Mouse (Mus musculus): ENCODE results near the gene Actn4. TPM values are rescaled to one million over a fixed set of nuclear protein-coding genes. Genes with fewer than 3 reads are reported as not detected.
A peak's percentile ranks its signal among the peaks of the same experiment; 100 is the strongest.
"Not testable (repeated sequence)": the region's sequence is repeated elsewhere in the genome, so short reads cannot be mapped to it uniquely, and the experiment has no call there.

Actn4 gene
- polyA plus RNA-seq, 1 experiment from 2014 or later, result 141 TPM

DNA sequence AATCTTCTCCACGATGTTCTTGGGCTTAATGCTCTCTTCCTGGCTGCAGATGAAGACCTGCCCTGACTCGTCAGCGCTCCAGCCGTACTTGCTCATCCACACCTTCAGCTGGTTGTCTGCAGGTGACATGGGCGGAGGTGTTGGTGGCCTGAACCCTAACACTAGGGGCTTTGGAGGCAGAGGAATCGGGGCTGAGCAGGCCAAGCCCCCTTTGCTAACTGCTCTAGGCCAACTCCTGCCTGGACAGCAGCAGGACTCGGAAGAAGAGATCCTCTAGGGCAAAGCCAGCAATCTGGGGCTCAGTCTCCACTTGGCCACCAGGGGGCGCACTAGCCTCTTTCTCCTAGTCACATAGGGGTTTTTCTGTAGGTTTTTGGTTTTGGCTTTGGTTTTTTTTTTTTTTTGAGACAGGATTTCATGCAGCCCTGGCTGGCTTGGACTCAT, 10.4 kb upstream of the Actn4 start:
- no peak overlapping the region for H3K4me3 ChIP-seq (ENCODE audit: low read depth, low read length)
- H3K9ac ChIP-seq (ENCODE audit: low read length), result no peak overlapping the region
- peaks cover 12% of the 10 kb centered on the region for H3K36me3 ChIP-seq (ENCODE audit: control insufficient read depth, insufficient read depth, low read length)
- no peak overlapping the region for H3K4me2 ChIP-seq
- peak; percentile 33; the same call in 1 of the 2 replicates for ATAC-seq (ENCODE audit: low FRiP score)
- WGBS, result 67% methylated on average over 8 of the region's 8 CpGs
- H3K4me1 ChIP-seq (ENCODE audit: control insufficient read depth, insufficient read depth, low read length), result no peaks in the 10 kb centered on the region
- H3K27ac ChIP-seq (ENCODE audit: low read depth, low read length), result no peak overlapping the region
- H3K9me3 ChIP-seq (ENCODE audit: control insufficient read depth, low read length), result no peaks in the 10 kb centered on the region
- no peaks in the 10 kb centered on the region for H3K27me3 ChIP-seq (ENCODE audit: control insufficient read depth, insufficient read depth, low read length)
- peak; percentile 97 for DNase-seq (ENCODE audit: low spot score, missing footprints)

DNA sequence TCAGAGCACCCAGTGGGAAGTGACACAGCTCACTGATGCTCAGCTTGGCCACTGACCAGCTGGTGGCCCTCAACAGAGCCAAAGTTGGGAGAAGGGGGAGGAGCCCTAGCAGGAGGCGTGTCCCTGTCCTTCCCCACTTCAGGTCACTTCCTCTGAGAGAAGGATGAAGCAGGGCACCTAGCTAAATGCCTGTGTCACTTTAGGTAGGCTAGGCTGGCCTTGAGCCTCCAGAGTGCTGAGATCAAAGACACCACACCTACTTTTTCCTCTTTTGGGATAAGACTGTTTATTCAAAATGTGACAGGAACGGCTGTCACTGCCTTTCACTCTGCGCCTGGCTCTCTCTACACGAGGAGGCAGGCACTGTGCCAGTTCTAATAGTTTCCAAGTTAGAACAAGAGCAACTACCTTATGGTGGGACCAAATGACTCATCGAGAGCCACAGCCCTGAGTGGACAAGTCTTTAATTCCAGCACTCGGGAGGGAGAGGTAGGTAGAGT, 9.7 kb upstream of the Actn4 start:
- Histone ChIP-seq H3K27ac (ENCODE audit: low read depth, low read length) (no peak overlapping the region), H3K36me3 (ENCODE audit: control insufficient read depth, insufficient read depth, low read length) (peaks cover 7% of the 10 kb centered on the region), H3K4me3 (ENCODE audit: low read depth, low read length) (no peak overlapping the region), H3K4me2 (no peak overlapping the region), H3K27me3 (ENCODE audit: control insufficient read depth, insufficient read depth, low read length) (no peaks in the 10 kb centered on the region), H3K4me1 (ENCODE audit: control insufficient read depth, insufficient read depth, low read length) (no peaks in the 10 kb centered on the region), H3K9me3 (ENCODE audit: control insufficient read depth, low read length) (no peaks in the 10 kb centered on the region), H3K9ac (ENCODE audit: low read length) (no peak overlapping the region)
- WGBS, result 89% methylated on average over 6 of the region's 6 CpGs
- ATAC-seq (ENCODE audit: low FRiP score) (no peak), DNase-seq (ENCODE audit: low spot score, missing footprints) (no peak)

DNA sequence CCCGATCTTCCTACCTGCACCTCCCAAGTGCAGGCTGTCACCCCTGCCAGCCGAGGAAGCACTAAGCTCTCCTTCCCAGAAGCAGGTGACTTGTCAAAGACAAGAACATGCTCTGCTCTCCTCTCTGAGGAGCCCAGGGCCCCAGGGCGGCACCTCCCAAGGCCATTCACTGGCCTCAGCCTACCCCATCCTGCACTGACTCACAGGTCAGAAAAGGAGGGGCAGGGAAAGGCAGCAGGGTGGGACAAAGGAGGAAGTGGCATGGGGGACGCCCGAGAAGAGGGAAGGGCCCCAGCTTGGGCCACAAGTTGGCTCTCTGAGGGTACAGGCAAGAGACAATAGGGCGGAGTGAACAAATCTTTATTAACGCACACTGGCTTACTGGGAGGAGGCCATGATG, 8.9 kb upstream of the Actn4 start:
- Histone ChIP-seq H3K4me1 (ENCODE audit: control insufficient read depth, insufficient read depth, low read length) (no peaks in the 10 kb centered on the region), H3K36me3 (ENCODE audit: control insufficient read depth, insufficient read depth, low read length) (peaks cover 3% of the 10 kb centered on the region)
- 87% methylated on average over 7 of the region's 7 CpGs for WGBS

DNA sequence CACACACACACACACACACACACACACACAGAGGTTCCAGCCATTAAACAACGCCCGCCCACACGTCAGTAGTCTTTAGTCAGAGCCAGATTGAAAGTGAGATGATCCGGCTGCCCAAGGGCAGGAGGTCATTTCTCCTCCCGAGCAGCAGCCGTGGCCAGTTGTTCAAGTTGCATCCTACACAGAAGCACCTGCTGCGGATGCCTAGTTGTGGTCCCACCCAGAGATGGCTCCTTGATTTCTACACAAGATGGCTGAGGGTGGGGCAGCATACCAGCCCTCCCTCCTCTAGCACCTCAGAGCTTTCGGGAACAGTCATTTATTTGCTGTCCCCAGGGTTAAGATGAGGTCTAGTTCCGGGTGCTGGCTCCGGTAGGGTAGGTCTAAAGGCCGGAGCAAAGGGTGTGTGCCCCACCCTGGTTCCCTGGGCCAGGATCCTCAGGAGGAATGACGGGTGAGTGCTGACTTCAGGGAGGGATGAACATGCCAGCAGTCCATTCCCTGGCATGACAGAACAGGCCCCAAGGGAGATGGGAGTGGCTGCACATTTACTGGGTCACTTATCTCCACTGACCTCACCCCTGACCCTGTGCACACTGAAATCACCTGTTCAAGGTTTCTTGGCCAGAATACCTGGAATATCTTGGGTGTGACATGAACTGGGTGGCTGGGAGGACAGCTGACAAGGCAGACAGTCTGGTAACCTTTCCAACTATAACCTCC, 7.7 kb upstream of the Actn4 start:
- Histone ChIP-seq H3K4me3 (ENCODE audit: low read depth, low read length) (no peak overlapping the region), H3K27me3 (ENCODE audit: control insufficient read depth, insufficient read depth, low read length) (no peaks in the 10 kb centered on the region), H3K4me2 (no peak overlapping the region), H3K36me3 (ENCODE audit: control insufficient read depth, insufficient read depth, low read length) (peaks cover 3% of the 10 kb centered on the region), H3K9ac (ENCODE audit: low read length) (no peak overlapping the region), H3K4me1 (ENCODE audit: control insufficient read depth, insufficient read depth, low read length) (no peaks in the 10 kb centered on the region), H3K27ac (ENCODE audit: low read depth, low read length) (no peak overlapping the region), H3K9me3 (ENCODE audit: control insufficient read depth, low read length) (no peaks in the 10 kb centered on the region)
- ATAC-seq (ENCODE audit: low FRiP score), result no peak
- no peak for DNase-seq (ENCODE audit: low spot score, missing footprints)
- WGBS, result 80% methylated on average over 12 of the region's 12 CpGs

More for the DNA sequence above, 8.9 kb upstream of the Actn4 start:
- ATAC-seq (ENCODE audit: low FRiP score), result no peak
- Histone ChIP-seq H3K27me3 (ENCODE audit: control insufficient read depth, insufficient read depth, low read length) (no peaks in the 10 kb centered on the region), H3K4me3 (ENCODE audit: low read depth, low read length) (no peak overlapping the region), H3K9ac (ENCODE audit: low read length) (no peak overlapping the region), H3K27ac (ENCODE audit: low read depth, low read length) (no peak overlapping the region), H3K4me2 (no peak overlapping the region), H3K9me3 (ENCODE audit: control insufficient read depth, low read length) (no peaks in the 10 kb centered on the region)
- no peak for DNase-seq (ENCODE audit: low spot score, missing footprints)

DNA sequence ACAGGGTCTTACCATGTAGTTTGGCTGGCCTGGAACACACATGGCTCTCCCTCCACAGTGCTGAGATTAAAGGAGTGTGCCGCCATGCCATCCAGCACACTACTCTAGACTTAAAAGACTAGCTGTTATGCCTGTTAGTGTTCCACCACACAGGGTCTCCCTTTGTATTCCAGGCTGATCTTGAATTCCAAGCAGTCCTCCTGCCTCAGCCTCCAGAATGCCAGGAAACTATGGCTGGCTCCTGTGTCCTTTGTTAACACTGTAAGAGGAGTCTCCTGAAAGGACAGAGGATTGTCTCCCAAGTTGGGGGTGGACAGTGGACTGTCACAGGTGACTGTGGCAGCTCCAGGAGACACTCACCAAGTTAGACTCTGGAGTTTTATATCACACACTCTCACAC, 7.1 kb upstream of the Actn4 start:
- Histone ChIP-seq H3K4me3 (ENCODE audit: low read depth, low read length) (no peak overlapping the region), H3K4me2 (no peak overlapping the region), H3K27me3 (ENCODE audit: control insufficient read depth, insufficient read depth, low read length) (no peaks in the 10 kb centered on the region), H3K9ac (ENCODE audit: low read length) (no peak overlapping the region), H3K9me3 (ENCODE audit: control insufficient read depth, low read length) (no peaks in the 10 kb centered on the region), H3K4me1 (ENCODE audit: control insufficient read depth, insufficient read depth, low read length) (no peaks in the 10 kb centered on the region), H3K27ac (ENCODE audit: low read depth, low read length) (no peak overlapping the region), H3K36me3 (ENCODE audit: control insufficient read depth, insufficient read depth, low read length) (peaks cover 3% of the 10 kb centered on the region)
- WGBS, result 92% methylated on average over 1 of the region's 1 CpGs
- no peak for ATAC-seq (ENCODE audit: low FRiP score)
- no peak for DNase-seq (ENCODE audit: low spot score, missing footprints)

DNA sequence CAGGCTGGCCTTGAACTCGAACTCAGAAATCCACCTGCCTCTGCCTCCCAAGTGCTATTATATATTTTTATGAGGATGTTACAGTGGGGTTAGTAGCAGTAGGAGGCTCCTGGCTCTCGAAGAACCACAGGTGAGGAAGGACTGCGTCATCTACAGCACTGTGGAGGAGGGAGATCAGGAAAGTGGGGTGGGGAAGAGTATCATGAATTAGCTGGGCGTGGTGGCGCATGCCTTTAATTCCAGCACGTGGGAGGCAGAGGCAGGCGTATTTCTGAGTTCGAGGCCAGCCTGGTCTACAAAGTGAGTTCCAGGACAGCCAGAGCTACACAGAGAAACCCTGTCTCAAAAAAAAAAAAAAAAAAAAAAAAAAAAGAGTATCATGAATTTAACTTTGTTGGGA, 6.0 kb upstream of the Actn4 start:
- H3K9ac ChIP-seq (ENCODE audit: low read length); DNase-seq (ENCODE audit: low spot score, missing footprints); H3K9me3 ChIP-seq (ENCODE audit: control insufficient read depth, low read length); H3K36me3 ChIP-seq (ENCODE audit: control insufficient read depth, insufficient read depth, low read length); H3K4me3 ChIP-seq (ENCODE audit: low read depth, low read length); H3K27ac ChIP-seq (ENCODE audit: low read depth, low read length); H3K4me2 ChIP-seq; H3K27me3 ChIP-seq (ENCODE audit: control insufficient read depth, insufficient read depth, low read length); ATAC-seq (ENCODE audit: low FRiP score); H3K4me1 ChIP-seq (ENCODE audit: control insufficient read depth, insufficient read depth, low read length): not testable (repeated sequence)
- WGBS, result 96% methylated on average over 8 of the region's 8 CpGs

DNA sequence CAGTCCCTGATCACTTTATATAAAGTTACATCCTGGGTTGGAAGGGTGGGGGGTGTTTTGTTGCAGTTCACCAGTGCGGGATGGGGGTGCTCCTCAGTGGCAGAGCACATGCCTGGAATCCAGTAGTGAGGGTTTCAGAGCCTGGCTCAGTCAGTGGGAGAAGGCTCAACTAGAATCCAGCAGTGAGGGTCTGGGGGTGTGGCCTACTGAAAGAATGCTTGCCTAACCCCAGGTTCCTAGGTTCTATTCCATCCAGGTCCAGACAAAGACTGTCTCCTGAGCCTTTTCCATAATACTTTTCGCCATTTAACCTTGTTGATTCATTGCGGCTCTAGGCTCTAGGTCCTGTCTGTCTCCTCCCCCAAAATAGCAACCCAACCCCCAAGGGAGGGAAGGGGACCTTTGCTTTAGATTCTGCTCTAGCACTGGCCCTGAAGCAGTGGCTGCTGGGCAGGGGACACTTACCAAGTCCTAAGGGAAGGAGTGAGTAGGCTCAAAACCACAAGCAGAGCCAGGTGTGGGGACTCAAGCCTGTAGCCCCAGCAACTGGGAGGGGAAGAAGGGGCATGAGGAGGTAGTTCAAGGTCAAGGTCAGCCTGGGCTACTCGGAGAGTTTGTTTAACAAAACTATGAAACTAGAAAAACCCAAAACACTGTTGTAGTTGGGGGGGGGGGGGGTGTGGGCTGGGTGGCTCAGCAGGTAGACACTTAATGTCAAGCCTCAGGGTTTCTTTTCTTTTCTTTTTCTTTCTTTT, 4.8 kb upstream of the Actn4 start:
- Histone ChIP-seq H3K4me2 (no peak overlapping the region), H3K9me3 (ENCODE audit: control insufficient read depth, low read length) (no peaks in the 10 kb centered on the region), H3K4me1 (ENCODE audit: control insufficient read depth, insufficient read depth, low read length) (no peaks in the 10 kb centered on the region), H3K27me3 (ENCODE audit: control insufficient read depth, insufficient read depth, low read length) (no peaks in the 10 kb centered on the region), H3K27ac (ENCODE audit: low read depth, low read length) (no peak overlapping the region), H3K36me3 (ENCODE audit: control insufficient read depth, insufficient read depth, low read length) (no peaks in the 10 kb centered on the region), H3K9ac (ENCODE audit: low read length) (no peak overlapping the region), H3K4me3 (ENCODE audit: low read depth, low read length) (no peak overlapping the region)
- ATAC-seq (ENCODE audit: low FRiP score) (no peak), DNase-seq (ENCODE audit: low spot score, missing footprints) (no peak)
- WGBS, result 72% methylated on average over 4 of the region's 4 CpGs

DNA sequence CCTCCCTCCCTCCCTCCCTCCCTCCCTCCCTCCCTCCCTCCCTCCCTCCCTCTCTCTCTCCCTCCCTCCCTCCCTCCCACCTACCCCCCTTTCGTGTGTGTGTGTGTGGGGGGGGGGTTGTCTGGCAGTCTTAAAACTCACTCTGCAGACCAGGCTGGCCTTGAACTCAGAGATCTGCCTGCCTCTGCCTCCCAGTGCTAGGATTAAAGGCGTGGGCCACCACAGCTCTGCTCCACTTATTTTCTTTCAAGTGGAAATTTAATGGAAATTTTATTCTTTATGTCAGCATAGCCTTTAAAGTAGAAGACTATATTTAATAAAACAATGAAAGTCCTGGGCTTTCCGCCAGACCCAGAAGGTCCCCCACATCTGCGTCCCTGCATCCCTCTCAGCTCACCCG, 4.0 kb upstream of the Actn4 start:
- H3K27ac ChIP-seq (ENCODE audit: low read depth, low read length), result no peak overlapping the region
- no peaks in the 10 kb centered on the region for H3K27me3 ChIP-seq (ENCODE audit: control insufficient read depth, insufficient read depth, low read length)
- no peak for ATAC-seq (ENCODE audit: low FRiP score)
- DNase-seq (ENCODE audit: low spot score, missing footprints), result no peak
- H3K4me1 ChIP-seq (ENCODE audit: control insufficient read depth, insufficient read depth, low read length), result peaks cover 2% of the 10 kb centered on the region
- WGBS, result 90% methylated on average over 4 of the region's 5 CpGs
- no peak overlapping the region for H3K4me2 ChIP-seq
- H3K9me3 ChIP-seq (ENCODE audit: control insufficient read depth, low read length), result no peaks in the 10 kb centered on the region
- no peaks in the 10 kb centered on the region for H3K36me3 ChIP-seq (ENCODE audit: control insufficient read depth, insufficient read depth, low read length)
- no peak overlapping the region for H3K4me3 ChIP-seq (ENCODE audit: low read depth, low read length)
- no peak overlapping the region for H3K9ac ChIP-seq (ENCODE audit: low read length)

DNA sequence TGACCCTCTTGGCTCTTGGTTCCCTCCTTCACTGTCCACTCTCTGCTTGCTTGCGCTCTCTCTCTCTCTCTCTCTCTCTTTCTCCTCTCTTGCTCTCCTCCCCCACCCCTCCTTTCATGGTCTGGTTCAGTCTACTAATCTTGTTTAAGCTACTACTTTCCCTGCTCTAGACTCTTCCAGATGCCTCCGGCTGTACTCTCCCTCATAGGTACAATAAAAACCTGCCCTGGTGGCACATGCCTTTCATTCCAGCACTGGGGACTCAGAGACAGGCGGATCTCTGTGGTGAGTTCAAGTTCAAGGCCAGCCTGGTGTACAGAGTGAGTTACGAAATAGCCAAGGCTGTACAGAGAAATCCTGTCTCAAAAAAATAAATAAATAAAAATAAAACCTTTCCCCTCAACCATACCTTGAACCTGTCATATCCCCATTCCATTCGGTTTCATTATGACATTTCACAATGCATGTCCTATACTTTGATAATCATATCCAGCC, 3.3 kb upstream of the Actn4 start:
- ATAC-seq (ENCODE audit: low FRiP score), result no peak
- H3K27ac ChIP-seq (ENCODE audit: low read depth, low read length), result no peak overlapping the region
- no peaks in the 10 kb centered on the region for H3K36me3 ChIP-seq (ENCODE audit: control insufficient read depth, insufficient read depth, low read length)
- H3K9ac ChIP-seq (ENCODE audit: low read length), result no peak overlapping the region
- 81% methylated on average over 5 of the region's 5 CpGs for WGBS
- peaks cover 10% of the 10 kb centered on the region for H3K4me1 ChIP-seq (ENCODE audit: control insufficient read depth, insufficient read depth, low read length)
- H3K4me2 ChIP-seq, result no peak overlapping the region
- H3K9me3 ChIP-seq (ENCODE audit: control insufficient read depth, low read length), result no peaks in the 10 kb centered on the region
- DNase-seq (ENCODE audit: low spot score, missing footprints), result no peak
- no peaks in the 10 kb centered on the region for H3K27me3 ChIP-seq (ENCODE audit: control insufficient read depth, insufficient read depth, low read length)
- H3K4me3 ChIP-seq (ENCODE audit: low read depth, low read length), result no peak overlapping the region
